Mouse (Mus musculus) heart, adult 2 months (tissue): ENCODE results near the gene Cdh16.

Experiments used
- CTCF ChIP-seq: fragments of 200-600 bp; IDR thresholded peaks from 2 replicates; pipeline ENCODE4 v1.8.1; 2022; ENCODE audit warnings: antibody characterized with exemption, mild to moderate bottlenecking, moderate library complexity
- EP300 ChIP-seq: fragments of 200-500 bp; IDR thresholded peaks from 2 replicates; pipeline ENCODE4 v1.6.1; 2011; ENCODE audit warnings: low read depth, low read length, control low read depth; ENCODE audit not compliant: insufficient read depth
- POLR2A ChIP-seq: fragments of 200-500 bp; IDR thresholded peaks from 2 replicates; pipeline ENCODE4 v1.6.1; 2011; ENCODE audit warnings: mild to moderate bottlenecking, low read depth, low read length, control low read depth; ENCODE audit not compliant: insufficient read depth

DNA sequence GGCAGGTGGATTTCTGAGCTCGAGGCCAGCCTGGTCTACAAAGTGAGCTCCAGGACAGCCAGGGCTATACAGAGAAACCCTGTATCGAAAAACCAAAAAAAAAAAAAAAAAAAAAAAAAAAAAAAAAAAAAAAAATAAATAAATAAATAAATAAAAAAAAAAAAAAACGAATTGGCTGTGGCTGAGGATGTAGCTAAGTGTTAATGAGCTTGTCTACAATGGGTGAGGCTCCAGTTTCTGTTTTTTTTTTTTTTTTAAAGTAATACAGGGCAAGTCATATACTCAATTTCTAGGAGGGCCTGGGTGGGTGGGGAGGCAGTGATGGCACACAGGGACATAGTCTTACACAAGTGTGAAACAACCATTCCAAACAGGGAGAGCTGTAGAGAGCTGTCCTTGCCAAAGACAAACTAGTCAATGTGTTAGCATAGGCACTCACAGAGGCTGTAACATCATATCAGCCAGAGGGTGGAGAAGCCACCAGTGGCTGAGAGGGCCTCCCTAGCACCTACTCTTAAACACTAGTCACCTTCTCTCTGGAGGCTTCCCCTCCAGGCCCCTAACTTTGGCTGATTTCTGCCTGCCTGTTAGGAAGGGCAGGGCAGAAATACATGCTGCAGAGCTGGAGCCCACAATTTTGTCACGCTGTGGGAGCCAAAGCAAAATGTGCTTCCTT lies 3.0 kb upstream of the Cdh16 start:
- peak; percentile 29; the same call in 1 of the 2 replicates for TF ChIP-seq POLR2A
- no peak for TF ChIP-seq CTCF
- 0 out of 2 replicates have a peak, but pooled peaks have one; percentile 29 for TF ChIP-seq EP300
